Mouse (Mus musculus) ES-Bruce4 (cell line): ENCODE measurements around the gene Sco1.
A peak's percentile ranks its signal among the peaks of the same experiment; 100 is the strongest.

Experiments
- CTCF ChIP-seq: IDR thresholded peaks from one replicate; pipeline ENCODE4 v1.8.1; 2011; ENCODE audit warnings: low read depth, low read length
- POLR2A ChIP-seq: IDR thresholded peaks from one replicate; pipeline ENCODE4 v1.8.1; 2011; ENCODE audit warnings: low read length; ENCODE audit not compliant: insufficient read depth

DNA sequence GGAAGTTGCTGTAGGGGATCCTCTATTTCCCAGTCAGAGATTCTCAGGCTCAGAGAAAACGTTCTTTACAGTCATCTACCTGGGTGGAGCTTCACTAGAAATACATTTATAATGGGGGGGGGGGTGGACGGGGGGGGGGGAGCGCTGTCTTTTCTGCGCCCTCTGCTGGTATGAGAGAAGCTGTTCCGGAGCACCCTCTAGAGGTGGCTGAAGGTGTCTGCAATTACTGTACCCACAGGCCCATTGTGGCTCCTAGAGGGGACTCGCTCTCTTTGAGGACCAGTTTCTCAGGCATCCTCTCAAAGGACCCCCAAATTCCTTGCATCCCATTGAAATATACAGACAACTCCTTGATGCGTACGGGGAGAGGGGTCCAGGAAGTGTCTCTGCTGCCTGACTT, 49.2 kb downstream of the Sco1 start:
- TF ChIP-seq CTCF (peak; percentile 75), POLR2A (no peak)
